Mouse (Mus musculus): ENCODE measurements around the gene Eef1akmt2. TPM values are rescaled to one million over a fixed set of nuclear protein-coding genes. Genes with fewer than 3 reads are reported as not detected.

Eef1akmt2 gene
- polyA plus RNA-seq, 1 experiment from 2014 or later, result 78.3 TPM

DNA sequence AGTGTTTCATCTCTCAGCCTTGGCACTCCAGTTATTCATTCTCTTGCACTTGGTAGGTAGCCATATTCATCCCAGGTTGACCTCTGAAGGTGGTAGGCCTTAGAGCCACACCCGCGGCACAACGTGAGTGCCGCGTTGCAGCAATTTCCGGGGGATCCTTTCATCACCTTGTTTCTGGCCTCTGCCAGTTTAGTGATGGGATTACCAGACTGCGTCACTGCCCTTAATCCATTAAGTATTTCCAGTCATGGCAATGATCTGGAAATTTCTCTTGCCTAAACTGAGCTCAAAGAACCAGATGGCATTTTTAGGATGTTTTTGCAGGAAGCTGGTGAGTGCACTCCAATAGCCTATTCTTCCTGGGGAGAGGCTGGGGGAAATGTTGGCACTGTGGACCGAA is 37.2 kb upstream of the Eef1akmt2 start:
- Histone ChIP-seq H3K4me2 (replicated peaks) (no peak overlapping the region), H3K27me3 (no peaks in the 10 kb centered on the region), H3K4me3 (no peak overlapping the region), H3K9ac (no peak overlapping the region), H3K4me1 (peaks cover 8% of the 10 kb centered on the region; the same call in 1 of the 2 replicates), H3K36me3 (peaks cover 7% of the 10 kb centered on the region), H3K9me3 (no peaks in the 10 kb centered on the region), H3K27ac (no peak overlapping the region)
- 81% methylated on average over 8 of the region's 8 CpGs for WGBS
- no peak for ATAC-seq (ENCODE audit: low FRiP score, low read depth)

DNA sequence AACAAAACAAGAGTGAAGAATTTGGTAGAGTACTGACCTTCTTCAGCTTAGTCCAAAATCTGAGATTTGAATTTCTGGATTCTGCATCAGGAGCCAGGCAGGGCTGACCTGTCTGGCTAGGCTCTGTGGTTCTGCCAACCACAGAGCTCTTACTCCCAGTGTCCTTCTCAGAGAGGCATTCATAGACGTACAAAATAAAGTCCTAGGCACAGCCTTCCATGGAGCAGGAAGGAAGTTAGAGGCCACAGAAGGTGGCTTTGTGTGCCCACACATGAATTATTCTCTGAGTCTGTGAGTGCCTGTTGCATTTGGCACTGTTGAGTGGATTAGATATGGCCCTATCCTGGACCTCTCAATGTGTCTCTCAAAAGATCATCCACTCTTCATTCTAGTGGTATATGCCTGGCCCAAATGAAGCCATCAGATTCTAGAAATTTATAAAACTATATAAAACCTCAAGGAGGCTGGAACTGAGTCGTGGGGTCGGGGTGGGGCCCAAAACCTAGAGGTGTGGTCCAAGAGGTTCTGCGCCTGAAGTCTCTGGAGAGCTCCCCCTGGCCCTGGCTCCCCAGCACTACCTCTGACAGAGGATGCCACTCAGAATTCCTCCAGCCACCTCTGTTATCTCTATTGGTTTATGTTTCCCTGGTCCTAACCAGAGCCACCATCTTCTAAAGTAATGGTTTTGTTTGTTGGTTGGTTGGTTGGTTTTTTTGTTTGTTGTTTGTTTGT is 36.2 kb upstream of the Eef1akmt2 start:
- Histone ChIP-seq H3K4me1 (peaks cover 8% of the 10 kb centered on the region; the same call in 1 of the 2 replicates), H3K9me3 (no peaks in the 10 kb centered on the region), H3K9ac (no peak overlapping the region), H3K4me2 (replicated peaks) (no peak overlapping the region), H3K27ac (no peak overlapping the region), H3K27me3 (no peaks in the 10 kb centered on the region), H3K4me3 (no peak overlapping the region), H3K36me3 (peaks cover 17% of the 10 kb centered on the region)
- no peak for ATAC-seq (ENCODE audit: low FRiP score, low read depth)
- 61% methylated on average over 4 of the region's 4 CpGs for WGBS

DNA sequence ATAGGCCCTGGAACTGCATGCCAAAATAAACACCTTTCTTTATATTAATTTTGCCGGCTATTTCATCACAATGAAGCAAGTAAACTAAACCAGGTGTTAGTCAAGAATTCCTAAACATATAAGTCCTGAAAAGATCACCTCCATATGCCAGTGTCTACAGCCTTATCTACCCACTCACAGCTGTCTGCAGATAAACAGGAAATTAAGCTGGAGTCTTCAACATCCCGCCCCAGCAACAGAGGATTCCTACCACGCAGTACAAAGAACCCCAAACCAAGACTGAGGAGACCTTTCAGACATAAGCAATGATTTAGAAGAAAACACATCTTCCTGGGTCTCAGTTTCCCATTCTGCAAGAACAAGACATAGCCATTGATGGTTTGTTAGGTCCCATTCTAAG is 35.6 kb upstream of the Eef1akmt2 start:
- no peak overlapping the region for H3K27ac ChIP-seq
- no peak overlapping the region for H3K4me3 ChIP-seq
- WGBS, result 66% methylated on average over 3 of the region's 3 CpGs
- H3K4me2 ChIP-seq (replicated peaks), result no peak overlapping the region
- H3K4me1 ChIP-seq, result peaks cover 8% of the 10 kb centered on the region; the same call in 1 of the 2 replicates
- H3K27me3 ChIP-seq, result no peaks in the 10 kb centered on the region
- H3K36me3 ChIP-seq, result peaks cover 23% of the 10 kb centered on the region
- no peak overlapping the region for H3K9ac ChIP-seq
- no peaks in the 10 kb centered on the region for H3K9me3 ChIP-seq
- no peak for ATAC-seq (ENCODE audit: low FRiP score, low read depth)

DNA sequence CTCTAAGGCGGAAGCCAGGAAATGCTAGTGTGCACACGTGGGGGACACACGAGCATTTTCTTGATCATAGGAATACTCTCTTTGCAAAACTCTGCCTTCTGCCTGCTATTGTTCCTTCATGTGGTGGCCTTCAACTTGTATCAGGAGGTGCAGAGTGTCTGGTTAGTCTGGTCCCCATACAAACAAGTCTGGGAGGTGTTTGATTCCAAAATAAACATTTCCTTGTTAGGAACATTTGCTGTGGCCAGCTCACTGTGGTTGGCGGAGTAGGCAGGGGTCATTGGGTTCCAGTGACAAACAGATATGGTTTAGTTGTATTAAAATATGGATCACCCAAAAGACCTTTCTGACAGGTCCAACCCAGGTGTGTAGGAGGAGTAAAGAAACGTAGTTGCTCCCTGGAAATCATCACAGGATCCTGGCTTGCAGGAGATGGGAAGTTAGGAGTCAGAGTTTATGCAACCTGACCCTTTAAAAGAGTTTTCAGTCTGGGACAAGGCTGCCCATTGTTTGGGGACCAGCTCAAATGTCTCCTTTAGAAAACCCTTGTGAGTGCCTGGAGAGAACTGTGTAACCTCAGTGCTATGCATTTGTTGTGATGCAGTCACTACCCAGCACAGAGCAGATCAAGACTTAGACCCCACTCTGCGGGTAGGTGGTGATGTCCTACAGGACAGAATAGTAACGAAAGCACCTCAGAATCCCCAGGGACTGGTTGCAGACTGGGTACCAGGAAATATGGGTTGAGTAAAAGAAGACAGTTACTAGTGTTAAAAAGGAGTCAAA is 34.7 kb upstream of the Eef1akmt2 start:
- no peak for ATAC-seq (ENCODE audit: low FRiP score, low read depth)
- H3K4me1 ChIP-seq, result peaks cover 8% of the 10 kb centered on the region; the same call in 1 of the 2 replicates
- WGBS, result 64% methylated on average over 7 of the region's 7 CpGs

DNA sequence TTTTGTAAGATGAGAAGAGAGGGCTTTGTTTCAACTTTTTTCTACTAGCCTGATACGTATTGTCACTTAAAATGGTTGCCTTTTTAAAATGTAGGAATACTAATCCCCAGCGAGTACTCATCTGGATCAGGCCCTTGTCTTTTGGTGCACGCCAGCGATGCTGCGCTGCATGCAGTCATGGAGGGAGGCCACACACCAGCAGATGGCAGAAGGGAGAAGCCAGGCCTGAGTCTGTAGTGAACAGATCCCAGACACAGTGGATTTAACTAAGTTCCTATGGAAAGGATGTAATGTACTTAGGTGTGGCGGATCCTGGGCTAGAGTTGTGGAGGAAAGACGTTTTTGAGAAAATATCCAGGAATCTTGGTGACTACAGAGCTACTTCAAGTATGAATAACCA is 31.6 kb upstream of the Eef1akmt2 start:
- Histone ChIP-seq H3K9ac (no peak overlapping the region), H3K4me2 (replicated peaks) (no peak overlapping the region), H3K9me3 (no peaks in the 10 kb centered on the region; the same call in 1 of the 2 replicates), H3K4me3 (no peak overlapping the region), H3K27me3 (no peaks in the 10 kb centered on the region), H3K4me1 (peaks cover 8% of the 10 kb centered on the region; the same call in 1 of the 2 replicates), H3K27ac (no peak overlapping the region), H3K36me3 (peaks cover 62% of the 10 kb centered on the region)
- ATAC-seq (ENCODE audit: low FRiP score, low read depth), result no peak
- 90% methylated on average over 7 of the region's 7 CpGs for WGBS

More for the DNA sequence above, 34.7 kb upstream of the Eef1akmt2 start:
- peak overlapping the region; percentile 28; the same call in 1 of the 2 replicates for H3K27ac ChIP-seq
- H3K9me3 ChIP-seq, result no peaks in the 10 kb centered on the region
- H3K4me3 ChIP-seq, result no peak overlapping the region
- H3K9ac ChIP-seq, result no peak overlapping the region
- H3K27me3 ChIP-seq, result no peaks in the 10 kb centered on the region
- H3K36me3 ChIP-seq, result peaks cover 31% of the 10 kb centered on the region
- no peak overlapping the region for H3K4me2 ChIP-seq (replicated peaks)

DNA sequence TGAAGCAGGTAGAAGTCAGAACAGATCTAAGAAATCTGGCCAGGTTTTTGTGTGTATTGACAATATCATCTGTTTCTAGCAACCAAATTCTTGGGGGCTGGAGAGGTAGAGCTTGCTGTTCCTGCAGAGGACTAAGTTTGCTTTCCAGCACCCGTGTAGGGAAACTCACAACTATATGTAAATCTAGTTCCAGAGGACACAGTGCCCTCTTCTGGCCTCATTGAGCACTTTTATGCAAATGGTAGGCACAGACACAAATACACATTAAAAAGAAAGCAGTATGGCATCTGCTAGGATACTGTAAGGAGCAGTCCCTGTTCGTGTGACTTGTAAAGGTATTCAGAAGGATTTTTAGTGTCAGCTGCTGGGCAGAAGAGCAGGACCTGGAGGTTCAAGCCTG is 29.9 kb upstream of the Eef1akmt2 start:
- WGBS, result 76% methylated on average over 2 of the region's 2 CpGs
- no peak overlapping the region for H3K4me3 ChIP-seq
- H3K4me1 ChIP-seq, result peaks cover 5% of the 10 kb centered on the region; the same call in 1 of the 2 replicates
- H3K27ac ChIP-seq, result no peak overlapping the region
- no peak overlapping the region for H3K4me2 ChIP-seq (replicated peaks)
- H3K36me3 ChIP-seq, result peaks cover 77% of the 10 kb centered on the region
- no peak overlapping the region for H3K9ac ChIP-seq
- no peaks in the 10 kb centered on the region; the same call in 1 of the 2 replicates for H3K9me3 ChIP-seq
- no peak for ATAC-seq (ENCODE audit: low FRiP score, low read depth)
- H3K27me3 ChIP-seq, result no peaks in the 10 kb centered on the region

DNA sequence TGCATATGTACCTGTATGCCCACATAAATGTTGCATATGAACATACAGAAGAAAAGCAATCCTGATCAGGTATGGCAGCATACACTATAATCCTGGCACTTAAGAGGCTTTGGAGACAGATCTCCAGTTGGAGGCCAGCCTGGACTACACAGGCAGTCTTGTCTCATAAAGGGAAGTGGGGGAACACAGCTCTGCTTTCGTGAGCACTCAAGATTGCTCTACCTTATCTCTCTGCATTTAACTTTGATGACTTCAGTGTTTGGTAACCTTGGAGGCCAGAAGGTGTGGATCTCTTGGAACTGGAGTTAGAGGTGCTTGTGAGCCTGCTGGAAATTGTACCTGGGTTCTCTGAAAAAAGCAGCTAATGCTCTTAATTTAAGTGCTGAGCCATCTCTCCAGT is 27.8 kb upstream of the Eef1akmt2 start:
- ATAC-seq (ENCODE audit: low FRiP score, low read depth), result no peak
- WGBS, result 86% methylated on average over 1 of the region's 1 CpGs
- H3K4me1 ChIP-seq, result no peaks in the 10 kb centered on the region
- no peaks in the 10 kb centered on the region; the same call in 1 of the 2 replicates for H3K9me3 ChIP-seq
- H3K27ac ChIP-seq, result no peak overlapping the region
- H3K36me3 ChIP-seq, result peaks cover 94% of the 10 kb centered on the region
- no peak overlapping the region for H3K9ac ChIP-seq
- H3K4me3 ChIP-seq, result no peak overlapping the region
- H3K4me2 ChIP-seq (replicated peaks), result no peak overlapping the region
- no peaks in the 10 kb centered on the region for H3K27me3 ChIP-seq

DNA sequence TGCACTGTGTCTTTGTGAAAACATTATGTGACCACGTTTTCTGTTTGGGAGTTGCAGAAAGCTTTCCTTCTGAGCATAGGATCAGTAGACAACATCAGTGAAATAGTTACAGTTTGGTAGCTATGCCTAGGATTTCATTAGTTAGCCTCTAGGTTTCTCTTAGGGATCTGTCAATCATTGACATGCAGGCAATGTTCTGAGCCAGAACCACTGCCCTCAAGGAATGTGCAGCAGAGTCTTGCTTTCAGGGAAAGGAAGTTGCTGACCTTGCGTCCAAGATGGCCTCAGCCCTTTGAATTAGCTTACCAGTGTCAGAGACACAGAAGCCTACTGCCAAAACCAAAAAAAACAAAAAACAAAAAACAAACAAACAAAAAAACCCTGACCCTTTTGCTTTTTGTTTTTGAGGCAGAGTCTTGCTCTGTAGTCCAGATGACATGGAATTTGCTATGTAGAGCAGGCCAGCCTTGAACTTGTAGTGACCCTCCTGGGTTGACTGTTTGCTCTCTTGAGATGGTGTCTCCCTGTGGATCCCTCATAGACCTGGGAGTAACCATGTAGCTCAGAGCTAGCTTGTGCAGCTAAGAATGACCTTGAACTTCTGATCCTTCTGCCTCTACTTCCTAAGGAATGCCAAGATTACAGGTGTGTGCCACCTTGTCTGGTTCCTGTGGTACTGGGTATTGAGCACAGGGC is 23.1 kb upstream of the Eef1akmt2 start:
- Histone ChIP-seq H3K27me3 (no peaks in the 10 kb centered on the region), H3K4me3 (no peak overlapping the region), H3K9me3 (no peaks in the 10 kb centered on the region), H3K9ac (no peak overlapping the region), H3K27ac (no peak overlapping the region), H3K36me3 (peaks cover 92% of the 10 kb centered on the region), H3K4me2 (replicated peaks) (no peak overlapping the region), H3K4me1 (no peaks in the 10 kb centered on the region)
- ATAC-seq (ENCODE audit: low FRiP score, low read depth), result no peak
- 91% methylated on average over 2 of the region's 2 CpGs for WGBS

DNA sequence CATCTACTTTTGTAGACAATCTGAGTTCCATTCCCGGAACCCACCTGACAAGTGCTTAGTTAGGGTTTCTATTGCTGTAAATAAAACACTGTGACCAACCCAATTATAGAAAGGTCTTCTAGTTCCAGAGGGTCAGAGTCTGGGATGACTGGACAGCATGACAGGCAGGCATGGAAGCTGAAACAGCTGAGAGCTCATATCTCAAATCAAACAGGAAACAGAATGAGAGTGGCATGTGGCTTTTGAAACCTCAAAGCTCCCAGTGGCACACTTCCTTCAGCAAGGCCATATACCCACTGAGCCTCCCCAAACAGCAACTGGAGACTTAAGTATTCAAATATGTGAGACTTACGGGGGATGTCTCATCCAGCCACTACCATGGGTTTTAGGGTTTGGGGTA is 20.6 kb upstream of the Eef1akmt2 start:
- Histone ChIP-seq H3K27me3 (no peaks in the 10 kb centered on the region), H3K9ac (no peak overlapping the region), H3K36me3 (peaks cover 88% of the 10 kb centered on the region), H3K4me1 (no peaks in the 10 kb centered on the region), H3K4me3 (no peak overlapping the region), H3K4me2 (replicated peaks) (no peak overlapping the region), H3K9me3 (no peaks in the 10 kb centered on the region), H3K27ac (no peak overlapping the region)
- 87% methylated on average over 2 of the region's 2 CpGs for WGBS
- no peak for ATAC-seq (ENCODE audit: low FRiP score, low read depth)

DNA sequence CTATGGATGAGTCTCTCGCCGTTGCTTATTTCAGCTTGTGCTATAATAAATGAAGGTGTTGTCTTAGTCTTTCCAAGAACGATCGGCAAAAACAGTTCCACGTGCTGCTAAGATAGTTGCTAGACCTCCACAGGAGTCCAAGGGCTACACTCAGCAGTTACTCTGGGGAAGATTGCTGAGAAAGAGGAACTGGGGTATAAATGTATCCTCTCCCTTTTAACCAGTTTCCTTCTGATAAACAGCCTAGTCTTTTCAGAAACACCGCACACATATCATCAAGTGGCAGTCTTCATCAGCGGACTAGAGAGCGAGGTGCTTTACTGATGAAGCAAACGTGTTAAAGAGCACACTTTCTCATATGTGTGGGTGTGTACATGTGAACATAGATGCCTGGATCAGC is 13.8 kb upstream of the Eef1akmt2 start:
- H3K36me3 ChIP-seq, result peaks cover 55% of the 10 kb centered on the region
- H3K9ac ChIP-seq, result no peak overlapping the region
- H3K4me2 ChIP-seq (replicated peaks), result no peak overlapping the region
- H3K9me3 ChIP-seq, result no peaks in the 10 kb centered on the region
- H3K27ac ChIP-seq, result no peak overlapping the region
- H3K4me3 ChIP-seq, result no peak overlapping the region
- ATAC-seq (ENCODE audit: low FRiP score, low read depth), result no peak
- 93% methylated on average over 9 of the region's 9 CpGs for WGBS
- H3K4me1 ChIP-seq, result peaks cover 11% of the 10 kb centered on the region; the same call in 1 of the 2 replicates
- H3K27me3 ChIP-seq, result no peaks in the 10 kb centered on the region

DNA sequence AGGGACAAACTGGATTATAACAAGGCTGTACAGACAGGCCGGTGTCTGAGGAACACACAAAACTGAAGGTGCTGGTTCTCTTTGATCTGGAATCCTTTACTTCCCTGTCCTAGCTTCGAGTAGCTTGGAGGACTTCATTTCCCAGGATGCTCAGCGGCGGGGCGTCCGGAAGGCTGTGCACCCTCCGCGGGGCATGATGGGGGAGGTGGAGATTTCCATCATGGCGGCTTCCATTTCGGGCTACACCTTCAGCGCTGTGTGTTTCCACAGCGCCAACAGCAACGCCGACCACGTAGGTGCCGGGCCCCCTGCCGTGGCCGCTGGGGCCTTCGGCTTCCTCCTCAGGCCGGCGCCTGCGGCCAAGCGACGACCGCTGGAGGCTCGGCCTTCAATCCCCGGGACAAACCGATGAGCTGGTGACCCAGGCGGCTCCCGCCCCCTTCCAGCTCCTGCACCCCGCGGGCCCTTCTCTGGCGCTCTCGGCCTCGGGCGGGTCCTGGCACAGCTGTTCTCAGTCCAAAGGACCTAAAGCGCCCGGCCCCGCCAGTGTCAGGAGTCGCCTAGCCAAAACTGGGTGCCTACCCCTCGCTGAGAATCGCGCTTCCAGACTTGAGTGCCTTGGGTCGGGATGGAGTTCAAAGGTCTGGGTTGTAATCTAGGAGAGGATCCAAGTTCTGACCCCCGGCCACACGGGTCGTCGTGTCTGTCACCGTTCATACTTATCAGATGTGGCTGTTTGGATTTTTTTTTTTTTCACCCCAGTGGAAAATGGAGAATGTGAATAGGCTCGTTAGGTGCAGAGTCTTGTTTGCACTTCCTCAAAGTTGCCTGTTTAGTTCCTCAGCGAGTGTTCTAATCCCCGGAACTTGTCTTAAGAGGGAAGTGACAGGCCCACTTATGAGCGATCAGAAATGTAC is 6.8 kb upstream of the Eef1akmt2 start, which contains the start of gene Abraxas2:
TSS of gene Abraxas2 (plus strand) at position 184 of the 917 bp plus-strand sequence.
- Histone ChIP-seq H3K4me1 (peaks cover 25% of the 10 kb centered on the region), H3K9ac (peak within 1 kb of the TSS; percentile 89), H3K27me3 (no peaks in the 10 kb centered on the region), H3K4me2 (replicated peaks) (peak within 1 kb of the TSS; percentile 80), H3K9me3 (no peaks in the 10 kb centered on the region), H3K27ac (peak within 1 kb of the TSS; percentile 85; the same call in 1 of the 2 replicates), H3K4me3 (peak within 1 kb of the TSS; percentile 90), H3K36me3 (no peaks in the 10 kb centered on the region)
- WGBS, result 1% methylated on average over 53 of the region's 53 CpGs
- ATAC-seq (ENCODE audit: low FRiP score, low read depth), result peak; percentile 93
